Mouse (Mus musculus): ENCODE results near the gene Fam162a. TPM values are rescaled to one million over a fixed set of nuclear protein-coding genes. Genes with fewer than 3 reads are reported as not detected.
A peak's percentile ranks its signal among the peaks of the same experiment; 100 is the strongest.
"Not testable (repeated sequence)": the region's sequence is repeated elsewhere in the genome, so short reads cannot be mapped to it uniquely, and the experiment has no call there.

Fam162a gene
- 111 and 120 TPM in 2 replicates for total RNA-seq (2012; rRNA removed)
- 100 to 1,000 TPM in 1 of 2 experiments, not detected in 1; 129 TPM for polyA plus RNA-seq (2012; ENCODE audit: insufficient read depth in 1 of 2, insufficient read length in 2 of 2, low read depth in 1 of 2, low replicate concordance in 2 of 2, missing spikeins in 1 of 2)

- Histone ChIP-seq H3K36me3 (ENCODE audit: control insufficient read depth in 1 of 2, insufficient read depth in 2 of 2, low read length in 2 of 2) (peaks cover 0 to 39% of the 10 kb centered on the region in 2 experiments; a peak in 3 of 4 replicates), H3K27ac (ENCODE audit: control insufficient read depth, low read depth, low read length) (peak within 1 kb of the TSS; percentile 87), H3K9me3 (replicated peaks; ENCODE audit: insufficient read depth, low read length) (no peaks in the 10 kb centered on the region), H3K79me2 (ENCODE audit: control insufficient read depth, insufficient read depth, low read length, poor library complexity) (peaks cover 48% of the 10 kb centered on the region), H3K4me1 (ENCODE audit: control insufficient read depth in 1 of 2, insufficient read depth in 2 of 2, low read length in 2 of 2) (peaks cover 0 to 27% of the 10 kb centered on the region in 2 experiments), H3K4me3 (ENCODE audit: control insufficient read depth in 1 of 2, insufficient read depth in 1 of 2, low read depth in 2 of 2, low read length in 2 of 2) (peak within 1 kb of the TSS; percentile 94 to 99), H3K9ac (ENCODE audit: control insufficient read depth, low read depth, low read length, poor library complexity, severe bottlenecking) (peak within 1 kb of the TSS; percentile 83), H3K27me3 (ENCODE audit: control insufficient read depth in 1 of 2, insufficient read depth in 2 of 2, low read length in 2 of 2) (no peaks in the 10 kb centered on the region)
- peak; percentile 93 for DNase-seq (ENCODE audit: low read depth, low spot score)
- 0 out of 2 replicates have a peak, but pooled peaks have one; percentile 7 for TF ChIP-seq ETS1 (IDR thresholded peaks at IDR 0.05; ENCODE audit: low read depth, low read length)
- peak; percentile 87 for TF ChIP-seq HCFC1 (IDR thresholded peaks at IDR 0.05; ENCODE audit: low read depth, low read length)
- TF ChIP-seq TCF12 (IDR thresholded peaks at IDR 0.05; ENCODE audit: low read depth, low read length) = peak; percentile 62
- TF ChIP-seq POLR2AphosphoS2 (IDR thresholded peaks at IDR 0.05; ENCODE audit: low read length) = peak; percentile 92
- TF ChIP-seq MAZ (IDR thresholded peaks at IDR 0.05; ENCODE audit: low read depth, low read length) = peak; percentile 59; the same call in 1 of the 2 replicates
- TF ChIP-seq RCOR1 (IDR thresholded peaks at IDR 0.05; ENCODE audit: low read depth, low read length) = no peak
- peak; percentile 71; the same call in 1 of the 2 replicates for TF ChIP-seq SIN3A (IDR thresholded peaks at IDR 0.05; ENCODE audit: low read length)
- peak; percentile 37; the same call in 1 of the 2 replicates for TF ChIP-seq NRF1 (IDR thresholded peaks at IDR 0.05; ENCODE audit: insufficient read depth, low read depth, low read length, poor library complexity, severe bottlenecking)
- TF ChIP-seq ELF1 (IDR thresholded peaks at IDR 0.05; ENCODE audit: low read depth, low read length) = no peak
- no peak for TF ChIP-seq ZNF384 (IDR thresholded peaks at IDR 0.05; ENCODE audit: low read depth, low read length)
- peak; percentile 95 for TF ChIP-seq ZMIZ1 (IDR thresholded peaks at IDR 0.05; ENCODE audit: low read depth, low read length)
- TF ChIP-seq GABPA (IDR thresholded peaks at IDR 0.05; ENCODE audit: low read depth, low read length) = no peak
- no peak for TF ChIP-seq USF2 (IDR thresholded peaks at IDR 0.05; ENCODE audit: borderline replicate concordance in 1 of 2, insufficient read depth in 1 of 2, low read depth in 1 of 2, low read length in 2 of 2)
- peak; percentile 88 for TF ChIP-seq TBP (IDR thresholded peaks at IDR 0.05; ENCODE audit: low read depth, low read length)
- TF ChIP-seq NELFE (IDR thresholded peaks at IDR 0.05; ENCODE audit: low read depth, low read length) = peak; percentile 88
- no peak for TF ChIP-seq ZC3H11A (IDR thresholded peaks at IDR 0.05; ENCODE audit: low read depth, low read length)
- no peak for TF ChIP-seq GATA1 (IDR thresholded peaks at IDR 0.05; ENCODE audit: low read depth, low read length)
- peak; percentile 97 for TF ChIP-seq MXI1 (IDR thresholded peaks at IDR 0.05; ENCODE audit: low read depth, low read length)
- TF ChIP-seq CTCF (IDR thresholded peaks at IDR 0.05 in 2 of 3, conservative IDR thresholded peaks at IDR 0.05 in 1 of 3; ENCODE audit: control insufficient read depth in 1 of 3, insufficient read depth in 1 of 3, low read depth in 2 of 3, low read length in 3 of 3, poor library complexity in 1 of 3, severe bottlenecking in 1 of 3) = peak in 1 of 3 experiments; percentile 5; a peak in 1 of 6 replicates
- TF ChIP-seq USF1 (IDR thresholded peaks at IDR 0.05; ENCODE audit: low read depth, low read length) = 0 out of 2 replicates have a peak, but pooled peaks have one; percentile 38
- TF ChIP-seq SMC3 (IDR thresholded peaks at IDR 0.05; ENCODE audit: low read depth, low read length) = no peak
- TF ChIP-seq RAD21 (IDR thresholded peaks at IDR 0.05; ENCODE audit: low read depth, low read length) = no peak
- peak; percentile 61 for TF ChIP-seq MYC (IDR thresholded peaks at IDR 0.05; ENCODE audit: low read depth, low read length)
- peak; percentile 85 to 87 for TF ChIP-seq POLR2A (IDR thresholded peaks at IDR 0.05; ENCODE audit: control insufficient read depth in 1 of 2, insufficient read depth in 1 of 2, low read depth in 1 of 2, low read length in 2 of 2, poor library complexity in 1 of 2)
- no peak for TF ChIP-seq BHLHE40 (IDR thresholded peaks at IDR 0.05; ENCODE audit: borderline replicate concordance, low read depth, low read length)
- no peak for TF ChIP-seq ZKSCAN1 (IDR thresholded peaks at IDR 0.05; ENCODE audit: low read depth, low read length)
- TF ChIP-seq MAX (IDR thresholded peaks at IDR 0.05; ENCODE audit: low read length) = peak; percentile 86
- no peak for TF ChIP-seq E2F4 (IDR thresholded peaks at IDR 0.05; ENCODE audit: borderline replicate concordance, low read depth, low read length)
Observed at GRCm38 (mm10) chr16:36071450-36072379, at the start of gene Fam162a, which contains the start of gene Ccdc58. Gene Fam162a (minus strand): TSS chr16:36071594. Gene Ccdc58 (plus strand): TSS chr16:36071685.

- H3K9me3 ChIP-seq (replicated peaks; ENCODE audit: insufficient read depth, low read length); H3K36me3 ChIP-seq (ENCODE audit: control insufficient read depth in 1 of 2, insufficient read depth in 2 of 2, low read length in 2 of 2); H3K4me1 ChIP-seq (ENCODE audit: control insufficient read depth in 1 of 2, insufficient read depth in 2 of 2, low read length in 2 of 2); DNase-seq (ENCODE audit: low read depth, low spot score); H3K4me3 ChIP-seq (ENCODE audit: control insufficient read depth in 1 of 2, insufficient read depth in 1 of 2, low read depth in 2 of 2, low read length in 2 of 2); H3K9ac ChIP-seq (ENCODE audit: control insufficient read depth, low read depth, low read length, poor library complexity, severe bottlenecking); H3K27ac ChIP-seq (ENCODE audit: control insufficient read depth, low read depth, low read length); H3K27me3 ChIP-seq (ENCODE audit: control insufficient read depth in 1 of 2, insufficient read depth in 2 of 2, low read length in 2 of 2); H3K79me2 ChIP-seq (ENCODE audit: control insufficient read depth, insufficient read depth, low read length, poor library complexity): not testable (repeated sequence)
Observed at GRCm38 (mm10) chr16:36115751-36116150, 44.4 kb upstream of the Fam162a start.
